Mouse (Mus musculus) neural tube, embryonic 11.5 days (tissue): Measurements from ENCODE around the gene Ptch2. TPM values are rescaled to one million over a fixed set of nuclear protein-coding genes. Genes with fewer than 3 reads are reported as not detected.

Source experiments
- ATAC-seq: fragments of 200-750 bp; cut with Nextera tagmentation; 2 replicates; pipeline ENCODE4 v1.8.0; 2017; ENCODE audit warnings: moderate number of reproducible peaks, mild to moderate bottlenecking, moderate TSS enrichment, moderate library complexity; ENCODE audit not compliant: insufficient read depth, low FRiP score, low TSS enrichment
- DNase-seq: peaks from one replicate; pipeline ENCODE4 v3.0.0-alpha.2; 2015; ENCODE audit warnings: low spot score
- H3K27ac ChIP-seq: fragments of 300-500 bp; sonication (generic); 2 replicates; pipeline ENCODE4 v1.5.1; 2014; ENCODE audit warnings: low read depth, mild to moderate bottlenecking, low read length
- H3K27me3 ChIP-seq: fragments of 300-500 bp; sonication (generic); 2 replicates; pipeline ENCODE4 v1.6.1; 2014; ENCODE audit warnings: mild to moderate bottlenecking, low read length, mixed read lengths; ENCODE audit not compliant: control insufficient read depth, insufficient read depth
- H3K36me3 ChIP-seq: fragments of 300-500 bp; sonication (generic); 2 replicates; pipeline ENCODE4 v1.6.1; 2014; ENCODE audit warnings: mild to moderate bottlenecking, low read length, moderate library complexity, mixed read lengths; ENCODE audit not compliant: control insufficient read depth, insufficient read depth
- H3K4me1 ChIP-seq: fragments of 300-500 bp; sonication (generic); 2 replicates; pipeline ENCODE4 v1.6.1; 2014; ENCODE audit warnings: low read length, mixed read lengths; ENCODE audit not compliant: control insufficient read depth, insufficient read depth
- H3K4me2 ChIP-seq: fragments of 300-500 bp; sonication (generic); 2 replicates; pipeline ENCODE4 v1.6.1; 2014; ENCODE audit warnings: low read depth, mild to moderate bottlenecking, moderate library complexity
- H3K4me3 ChIP-seq: fragments of 300-500 bp; sonication (generic); 2 replicates; pipeline ENCODE4 v1.5.1; 2014; ENCODE audit warnings: low read depth, low read length
- H3K9ac ChIP-seq: fragments of 300-500 bp; sonication (generic); 2 replicates; pipeline ENCODE4 v1.6.1; 2014; ENCODE audit warnings: mild to moderate bottlenecking, low read length
- H3K9me3 ChIP-seq: fragments of 300-500 bp; sonication (generic); 2 replicates; pipeline ENCODE4 v1.6.1; 2016; ENCODE audit warnings: low read length; ENCODE audit not compliant: control insufficient read depth
- WGBS: fragments of 180-500 bp; shearing (Covaris S2); extraction: QIAGEN DNeasy Blood & Tissue Kit; methylation state at CpG from one replicate; pipeline ENCODE4 v1.1.7; 2014; 5-methylcytosine and 5-hydroxymethylcytosine counted together
- polyA plus RNA-seq: library from polyadenylated mRNA; unstranded; fragments of >200 nt; fragmentation: Nextera tagmentation; extraction: Ambion mirVana; gene quantifications from 2 replicates; pipeline ENCODE4 v1.2.1, GENCODE M21; 2014

Ptch2 gene
- polyA plus RNA-seq, 1 experiment from 2014 or later, result 3.9 TPM

- Histone ChIP-seq H3K9ac (no peak overlapping the region), H3K9me3 (no peaks in the 10 kb centered on the region), H3K27ac (no peak overlapping the region), H3K36me3 (peaks cover 17% of the 10 kb centered on the region), H3K4me1 (no peaks in the 10 kb centered on the region), H3K4me3 (no peak overlapping the region), H3K4me2 (no peak overlapping the region), H3K27me3 (no peaks in the 10 kb centered on the region)
- 86% methylated on average over 18 of the region's 18 CpGs for WGBS
- DNase-seq (no peak), ATAC-seq (no peak)
Measured at GRCm38 (mm10) chr4:117148047-117148713, 52.3 kb downstream of the Ptch2 start.

- DNase-seq (no peak), ATAC-seq (no peak)
- H3K9me3 ChIP-seq, result no peaks in the 10 kb centered on the region
- H3K9ac ChIP-seq, result no peak overlapping the region
- no peaks in the 10 kb centered on the region for H3K4me1 ChIP-seq
- 73% methylated on average over 24 of the region's 24 CpGs for WGBS
- H3K4me3 ChIP-seq, result no peak overlapping the region; the same call in 1 of the 2 replicates
- no peak overlapping the region for H3K4me2 ChIP-seq
- H3K27me3 ChIP-seq, result no peaks in the 10 kb centered on the region
- H3K27ac ChIP-seq, result no peak overlapping the region
- peaks cover 22% of the 10 kb centered on the region for H3K36me3 ChIP-seq
Measured at GRCm38 (mm10) chr4:117148815-117149214, 52.9 kb downstream of the Ptch2 start.

- Histone ChIP-seq H3K4me2 (no peak overlapping the region), H3K4me3 (no peak overlapping the region), H3K27me3 (no peaks in the 10 kb centered on the region), H3K9ac (no peak overlapping the region), H3K9me3 (no peaks in the 10 kb centered on the region), H3K27ac (no peak overlapping the region), H3K4me1 (no peaks in the 10 kb centered on the region), H3K36me3 (peaks cover 25% of the 10 kb centered on the region)
- whole genome bisulfite sequencing, result 68% methylated on average over 6 of the region's 6 CpGs
- no peak for ATAC-seq
- no peak for DNase-seq
Measured at GRCm38 (mm10) chr4:117149291-117150211, 53.7 kb downstream of the Ptch2 start.

- no peaks in the 10 kb centered on the region; the same call in 1 of the 2 replicates for H3K4me1 ChIP-seq
- H3K4me3 ChIP-seq, result no peak overlapping the region
- 90% methylated on average over 6 of the region's 6 CpGs for WGBS
- H3K4me2 ChIP-seq, result no peak overlapping the region
- H3K36me3 ChIP-seq, result peaks cover 25% of the 10 kb centered on the region
- DNase-seq (no peak), ATAC-seq (peak; percentile 21; the same call in 1 of the 2 replicates)
- H3K9me3 ChIP-seq, result no peaks in the 10 kb centered on the region
- no peak overlapping the region for H3K27ac ChIP-seq
- H3K9ac ChIP-seq, result no peak overlapping the region
- no peaks in the 10 kb centered on the region for H3K27me3 ChIP-seq
Measured at GRCm38 (mm10) chr4:117150212-117150733, 54.4 kb downstream of the Ptch2 start.

- Histone ChIP-seq H3K9me3 (no peaks in the 10 kb centered on the region), H3K36me3 (peaks cover 25% of the 10 kb centered on the region), H3K4me1 (no peaks in the 10 kb centered on the region; the same call in 1 of the 2 replicates), H3K4me3 (no peak overlapping the region), H3K4me2 (no peak overlapping the region), H3K27me3 (no peaks in the 10 kb centered on the region), H3K9ac (no peak overlapping the region), H3K27ac (no peak overlapping the region)
- DNase-seq (no peak), ATAC-seq (no peak)
- WGBS, result 85% methylated on average over 1 of the region's 1 CpGs
Measured at GRCm38 (mm10) chr4:117151416-117151815, 55.5 kb downstream of the Ptch2 start.

GRCm38 (mm10) chr4:117152714-117153113, 56.8 kb downstream of the Ptch2 start:
- 91% methylated on average over 5 of the region's 5 CpGs for WGBS
- Histone ChIP-seq H3K27ac (no peak overlapping the region), H3K9ac (no peak overlapping the region), H3K4me1 (no peaks in the 10 kb centered on the region; the same call in 1 of the 2 replicates), H3K4me3 (no peak overlapping the region), H3K27me3 (no peaks in the 10 kb centered on the region), H3K9me3 (no peaks in the 10 kb centered on the region), H3K4me2 (no peak overlapping the region), H3K36me3 (peaks cover 25% of the 10 kb centered on the region)
- ATAC-seq (no peak), DNase-seq (no peak)

GRCm38 (mm10) chr4:117155020-117155791, 59.3 kb downstream of the Ptch2 start:
- Histone ChIP-seq H3K4me2 (peak overlapping the region; percentile 95), H3K27ac (peak overlapping the region; percentile 91), H3K27me3 (no peaks in the 10 kb centered on the region), H3K4me3 (peak overlapping the region; percentile 99), H3K4me1 (no peaks in the 10 kb centered on the region; the same call in 1 of the 2 replicates), H3K9ac (peak overlapping the region; percentile 98), H3K36me3 (peaks cover 24% of the 10 kb centered on the region), H3K9me3 (no peaks in the 10 kb centered on the region)
- 2% methylated on average over 44 of the region's 44 CpGs for WGBS
- DNase-seq (no peak), ATAC-seq (peak; percentile 15; the same call in 1 of the 2 replicates)

GRCm38 (mm10) chr4:117155792-117156355, 60.0 kb downstream of the Ptch2 start, which contains the start of gene Rps8:
TSS of gene Rps8 (minus strand) at chr4:117156243.
- H3K27ac ChIP-seq, result peak within 1 kb of the TSS; percentile 91
- H3K4me2 ChIP-seq, result peak within 1 kb of the TSS; percentile 95
- peak within 1 kb of the TSS; percentile 99 for H3K4me3 ChIP-seq
- peaks cover 20% of the 10 kb centered on the region for H3K36me3 ChIP-seq
- H3K4me1 ChIP-seq, result no peaks in the 10 kb centered on the region; the same call in 1 of the 2 replicates
- H3K27me3 ChIP-seq, result no peaks in the 10 kb centered on the region
- ATAC-seq, result peak; percentile 85
- under 1% methylated on average over 51 of the region's 52 CpGs for WGBS
- H3K9me3 ChIP-seq, result no peaks in the 10 kb centered on the region
- peak; percentile 92 for DNase-seq
- peak within 1 kb of the TSS; percentile 98 for H3K9ac ChIP-seq
